Mouse (Mus musculus) midbrain, postnatal 0 days (tissue): Measurements from ENCODE around the gene Grm3. TPM values are rescaled to one million over a fixed set of nuclear protein-coding genes. Genes with fewer than 3 reads are reported as not detected.
A peak's percentile ranks its signal among the peaks of the same experiment; 100 is the strongest.

Experiments
- ATAC-seq: fragments of 200-750 bp; cut with Nextera tagmentation; 2 replicates; pipeline ENCODE4 v1.8.0; 2017; ENCODE audit warnings: moderate number of reproducible peaks, mild to moderate bottlenecking, moderate TSS enrichment, moderate library complexity; ENCODE audit not compliant: low FRiP score
- DNase-seq: peaks from one replicate; pipeline ENCODE4 v3.0.0-alpha.2; 2015; ENCODE audit warnings: low spot score
- H3K27ac ChIP-seq: fragments of 300-500 bp; sonication (generic); 2 replicates; pipeline ENCODE4 v1.5.1; 2014; ENCODE audit warnings: low read depth, mild to moderate bottlenecking, low read length, mixed read lengths
- H3K27me3 ChIP-seq: fragments of 300-500 bp; sonication (generic); 2 replicates; pipeline ENCODE4 v1.6.1; 2014; ENCODE audit warnings: low read length, control low read depth, mixed read lengths; ENCODE audit not compliant: insufficient read depth
- H3K36me3 ChIP-seq: fragments of 300-500 bp; sonication (generic); 2 replicates; pipeline ENCODE4 v1.6.1; 2014; ENCODE audit warnings: low read length, control low read depth, mixed read lengths; ENCODE audit not compliant: insufficient read depth
- H3K4me1 ChIP-seq: fragments of 300-500 bp; sonication (generic); 2 replicates; pipeline ENCODE4 v1.6.1; 2014; ENCODE audit warnings: mild to moderate bottlenecking, control low read depth, antibody characterized with exemption, low read length, mixed read lengths; ENCODE audit not compliant: insufficient read depth
- H3K4me2 ChIP-seq: fragments of 300-500 bp; sonication (generic); 2 replicates; pipeline ENCODE4 v1.6.1; 2014; ENCODE audit warnings: low read depth, mild to moderate bottlenecking, low read length, mixed read lengths; ENCODE audit not compliant: poor library complexity, severe bottlenecking
- H3K4me3 ChIP-seq: fragments of 300-500 bp; sonication (generic); 2 replicates; pipeline ENCODE4 v1.5.1; 2014; ENCODE audit warnings: low read depth, mild to moderate bottlenecking, low read length, moderate library complexity
- H3K9ac ChIP-seq: fragments of 300-500 bp; sonication (generic); replicated peaks from 2 replicates; pipeline ENCODE4 v1.6.1; 2014; ENCODE audit warnings: mild to moderate bottlenecking, low read length, moderate library complexity, mixed read lengths; ENCODE audit not compliant: poor library complexity, severe bottlenecking
- H3K9me3 ChIP-seq: fragments of 300-500 bp; sonication (generic); 2 replicates; pipeline ENCODE4 v1.6.1; 2016; ENCODE audit warnings: low read length, control low read depth
- CTCF ChIP-seq: IDR thresholded peaks from 2 replicates; pipeline ENCODE4 v1.5.1; 2016; ENCODE audit warnings: antibody characterized with exemption, mild to moderate bottlenecking
- WGBS: fragments of 180-500 bp; shearing (Covaris S2); extraction: QIAGEN DNeasy Blood & Tissue Kit; methylation state at CpG from one replicate; pipeline ENCODE4 v1.1.7; 2014; 5-methylcytosine and 5-hydroxymethylcytosine counted together
- polyA plus RNA-seq: library from polyadenylated mRNA; unstranded; fragments of >200 nt; fragmentation: Nextera tagmentation; extraction: Ambion mirVana; gene quantifications from 2 replicates; pipeline ENCODE4 v1.2.1, GENCODE M21; 2015
- total RNA-seq: library from RNA; depleted of rRNA; stranded (reverse); fragments of >200 nt; gene quantifications from 2 replicates; pipeline ENCODE4 v1.2.3, GENCODE M21; 2014

Grm3 gene
- total and polyA plus RNA-seq, 2 experiments from 2014 or later: 88.4 to 226 TPM

GRCm38 (mm10) chr5:9525507-9525906 is 199.5 kb downstream of the Grm3 start:
- no peak overlapping the region for H3K9ac ChIP-seq
- no peaks in the 10 kb centered on the region for H3K9me3 ChIP-seq
- 92% methylated on average over 4 of the region's 4 CpGs for WGBS
- DNase-seq (no peak), ATAC-seq (no peak)
- H3K36me3 ChIP-seq: no peaks in the 10 kb centered on the region
- no peaks in the 10 kb centered on the region for H3K27me3 ChIP-seq
- H3K4me1 ChIP-seq: peaks cover 5% of the 10 kb centered on the region; the same call in 1 of the 2 replicates
- no peak overlapping the region for H3K4me3 ChIP-seq
- no peak for TF ChIP-seq CTCF
- no peak overlapping the region for H3K4me2 ChIP-seq
- H3K27ac ChIP-seq: no peak overlapping the region

- H3K9me3 ChIP-seq: no peaks in the 10 kb centered on the region
- 89% methylated on average over 1 of the region's 1 CpGs for WGBS
- no peak for ATAC-seq
These were observed 213.9 kb downstream of the Grm3 start for GRCm38 (mm10) chr5:9511027-9511426.

DNA sequence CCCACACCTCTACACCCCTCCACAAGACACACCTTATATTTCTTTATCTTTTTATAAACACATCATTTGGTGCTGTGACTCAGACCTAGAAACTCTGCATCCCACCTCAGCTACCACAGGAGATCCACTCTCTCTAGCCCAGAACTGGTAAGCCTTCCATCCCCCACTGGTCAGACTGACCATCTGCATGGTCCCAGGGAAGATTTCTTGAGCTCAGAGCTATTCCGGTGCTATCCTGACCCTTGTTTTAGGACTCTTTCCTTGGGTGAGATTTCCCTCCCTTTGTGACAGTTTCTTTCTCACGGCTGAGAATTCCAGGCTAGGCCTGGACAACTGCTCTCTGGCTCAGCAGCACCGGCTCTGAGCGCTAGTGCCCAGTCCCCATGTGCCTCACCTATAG is 227.7 kb downstream of the Grm3 start:
- 72% methylated on average over 4 of the region's 4 CpGs for WGBS

More at GRCm38 (mm10) chr5:9511027-9511426, 213.9 kb downstream of the Grm3 start:
- no peak for TF ChIP-seq CTCF
- Histone ChIP-seq H3K9ac (no peak overlapping the region), H3K27ac (no peak overlapping the region), H3K27me3 (no peaks in the 10 kb centered on the region), H3K4me3 (no peak overlapping the region), H3K36me3 (no peaks in the 10 kb centered on the region), H3K4me2 (no peak overlapping the region), H3K4me1 (no peaks in the 10 kb centered on the region)
- peak; percentile 13 for DNase-seq

GRCm38 (mm10) chr5:9495456-9495855 is 229.5 kb downstream of the Grm3 start:
- no peaks in the 10 kb centered on the region; the same call in 1 of the 2 replicates for H3K36me3 ChIP-seq
- H3K9ac ChIP-seq: no peak overlapping the region
- H3K4me3 ChIP-seq: no peak overlapping the region
- ATAC-seq: no peak
- 26% methylated on average over 5 of the region's 5 CpGs for WGBS
- H3K9me3 ChIP-seq: no peaks in the 10 kb centered on the region
- no peak for TF ChIP-seq CTCF
- no peak overlapping the region for H3K27ac ChIP-seq
- DNase-seq: peak; percentile 4
- no peaks in the 10 kb centered on the region for H3K4me1 ChIP-seq
- no peak overlapping the region for H3K4me2 ChIP-seq
- no peaks in the 10 kb centered on the region for H3K27me3 ChIP-seq

More for the DNA sequence above, 227.7 kb downstream of the Grm3 start:
- DNase-seq (no peak), ATAC-seq (no peak)
- H3K4me2 ChIP-seq: no peak overlapping the region
- H3K4me3 ChIP-seq: no peak overlapping the region
- no peaks in the 10 kb centered on the region; the same call in 1 of the 2 replicates for H3K36me3 ChIP-seq
- TF ChIP-seq CTCF: no peak
- H3K27me3 ChIP-seq: no peaks in the 10 kb centered on the region
- no peak overlapping the region for H3K27ac ChIP-seq
- H3K9ac ChIP-seq: no peak overlapping the region
- H3K4me1 ChIP-seq: no peaks in the 10 kb centered on the region
- no peaks in the 10 kb centered on the region for H3K9me3 ChIP-seq

GRCm38 (mm10) chr5:9477587-9477986 is 247.4 kb downstream of the Grm3 start:
- H3K4me3 ChIP-seq: no peak overlapping the region
- 87% methylated on average over 3 of the region's 3 CpGs for WGBS
- ATAC-seq: no peak

GRCm38 (mm10) chr5:9453298-9453697 is 271.7 kb downstream of the Grm3 start:
- no peak overlapping the region for H3K4me3 ChIP-seq
- peak; percentile 68 for TF ChIP-seq CTCF
- ATAC-seq (no peak), DNase-seq (peak; percentile 36)
- H3K9ac ChIP-seq: no peak overlapping the region
- H3K27me3 ChIP-seq: no peaks in the 10 kb centered on the region
- no peak overlapping the region for H3K27ac ChIP-seq
- H3K4me1 ChIP-seq: no peaks in the 10 kb centered on the region
- 90% methylated on average over 2 of the region's 2 CpGs for WGBS
- H3K9me3 ChIP-seq: no peaks in the 10 kb centered on the region
- H3K36me3 ChIP-seq: no peaks in the 10 kb centered on the region
- no peak overlapping the region for H3K4me2 ChIP-seq

More at GRCm38 (mm10) chr5:9477587-9477986, 247.4 kb downstream of the Grm3 start:
- Histone ChIP-seq H3K27me3 (no peaks in the 10 kb centered on the region), H3K4me1 (no peaks in the 10 kb centered on the region), H3K4me2 (no peak overlapping the region), H3K9me3 (no peaks in the 10 kb centered on the region), H3K36me3 (no peaks in the 10 kb centered on the region), H3K27ac (no peak overlapping the region), H3K9ac (no peak overlapping the region)
- no peak for DNase-seq
- TF ChIP-seq CTCF: no peak
